Mouse (Mus musculus): ENCODE measurements around the gene Ano8. TPM values are rescaled to one million over a fixed set of nuclear protein-coding genes. Genes with fewer than 3 reads are reported as not detected.
"Not testable (repeated sequence)": the region's sequence is repeated elsewhere in the genome, so short reads cannot be mapped to it uniquely, and the experiment has no call there.

Gene Ano8
- polyA plus RNA-seq, 1 experiment from 2014 or later = 5.4 TPM

DNA sequence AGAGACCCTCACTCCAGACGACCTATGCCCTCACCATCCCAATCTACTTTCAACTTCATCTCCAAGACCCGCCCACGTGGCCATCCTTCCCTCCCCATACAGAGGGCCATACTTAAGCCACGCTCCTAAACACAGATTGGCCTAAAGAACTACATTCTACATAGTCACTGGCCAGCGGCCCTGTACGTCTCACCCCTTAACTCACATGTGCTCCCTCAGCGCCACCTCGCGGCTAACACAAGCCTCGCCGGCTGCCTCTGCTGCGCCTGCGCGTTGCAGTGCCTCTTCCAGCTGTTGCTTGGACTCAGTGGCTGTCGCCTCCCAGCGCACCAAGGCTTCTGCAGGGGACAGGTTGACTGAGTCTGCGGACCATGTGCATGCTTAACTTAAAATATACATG is 35.9 kb upstream of the Ano8 start:
- ATAC-seq (peak; percentile 80), DNase-seq (ENCODE audit: low spot score) (peak; percentile 88)
- H3K4me3 ChIP-seq (ENCODE audit: low read depth, low read length) = no peak overlapping the region
- H3K9me3 ChIP-seq (replicated peaks; ENCODE audit: control insufficient read depth, low read length) = no peaks in the 10 kb centered on the region
- H3K36me3 ChIP-seq (ENCODE audit: control insufficient read depth, insufficient read depth, low read length) = no peaks in the 10 kb centered on the region
- WGBS = 3% methylated on average over 17 of the region's 17 CpGs
- no peak overlapping the region for H3K4me2 ChIP-seq (ENCODE audit: low read length)
- H3K9ac ChIP-seq (ENCODE audit: low read length) = no peak overlapping the region
- no peaks in the 10 kb centered on the region for H3K4me1 ChIP-seq (ENCODE audit: control insufficient read depth, insufficient read depth, low read length)
- peaks cover 20% of the 10 kb centered on the region for H3K27me3 ChIP-seq (replicated peaks; ENCODE audit: control insufficient read depth, insufficient read depth, low read length)
- no peak overlapping the region for H3K27ac ChIP-seq (ENCODE audit: low read depth, low read length)

DNA sequence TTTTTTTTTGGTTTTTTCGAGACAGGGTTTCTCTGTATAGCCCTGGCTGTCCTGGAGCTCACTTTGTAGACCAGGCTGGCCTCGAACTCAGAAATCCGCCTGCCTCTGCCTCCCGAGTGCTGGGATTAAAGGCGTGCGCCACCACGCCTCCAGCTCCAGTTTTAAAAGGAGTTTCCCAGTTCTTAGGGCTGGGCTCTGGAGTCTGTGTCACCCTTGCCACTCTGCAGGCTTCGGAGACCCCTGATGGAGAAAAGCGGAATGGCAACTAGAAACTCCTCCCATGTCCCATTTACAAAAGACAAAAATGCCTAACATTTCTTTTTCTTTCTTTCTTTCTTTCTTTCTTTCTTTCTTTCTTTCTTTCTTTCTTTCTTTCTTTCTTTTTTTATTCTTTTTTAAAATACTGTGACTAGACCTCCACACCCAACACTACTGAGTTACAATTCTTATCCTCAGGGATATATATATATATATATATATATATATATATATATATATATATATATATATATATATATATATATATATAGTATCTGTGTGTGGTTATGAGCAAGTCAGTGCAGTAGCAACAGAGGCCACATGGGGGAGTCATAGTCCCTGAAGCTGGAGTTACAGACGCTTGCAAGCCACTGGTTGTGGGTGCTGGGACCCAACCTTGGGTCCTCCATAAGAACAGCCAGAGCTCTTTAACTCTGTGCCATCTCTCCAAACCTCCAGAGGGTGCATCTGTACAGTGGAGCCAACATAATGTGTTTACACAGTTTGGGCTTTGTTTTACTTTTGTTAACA is 33.5 kb upstream of the Ano8 start:
- not testable (repeated sequence) for H3K4me1 ChIP-seq (ENCODE audit: control insufficient read depth, insufficient read depth, low read length); H3K9me3 ChIP-seq (replicated peaks; ENCODE audit: control insufficient read depth, low read length); H3K4me3 ChIP-seq (ENCODE audit: low read depth, low read length); H3K4me2 ChIP-seq (ENCODE audit: low read length); ATAC-seq; H3K9ac ChIP-seq (ENCODE audit: low read length); H3K27me3 ChIP-seq (replicated peaks; ENCODE audit: control insufficient read depth, insufficient read depth, low read length); H3K27ac ChIP-seq (ENCODE audit: low read depth, low read length); H3K36me3 ChIP-seq (ENCODE audit: control insufficient read depth, insufficient read depth, low read length)
- DNase-seq (ENCODE audit: low spot score) = peak; percentile 83
- 34% methylated on average over 9 of the region's 10 CpGs for WGBS

DNA sequence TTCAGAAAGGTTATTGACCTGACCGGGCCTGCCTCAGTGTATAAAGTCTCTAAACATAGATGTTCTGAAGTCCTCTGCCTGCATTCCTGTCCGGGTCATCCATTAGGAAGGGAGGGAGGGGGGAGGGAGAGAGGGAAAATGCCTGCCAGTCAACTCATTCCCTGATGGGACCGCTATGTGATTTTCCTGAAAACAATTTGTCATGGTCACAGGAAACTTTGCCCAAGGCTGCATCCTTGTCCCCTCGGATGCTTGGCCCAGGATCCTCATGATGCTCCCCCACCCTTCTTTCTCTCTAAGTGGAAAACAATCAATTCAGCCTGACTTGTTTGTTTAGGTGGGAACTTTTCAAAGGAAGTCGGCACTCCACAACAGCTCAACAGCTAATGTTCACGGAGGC is 31.0 kb upstream of the Ano8 start:
- 45% methylated on average over 6 of the region's 6 CpGs for WGBS
- H3K27ac ChIP-seq (ENCODE audit: low read depth, low read length) = no peak overlapping the region
- ATAC-seq (no peak), DNase-seq (ENCODE audit: low spot score) (no peak)
- no peak overlapping the region for H3K9ac ChIP-seq (ENCODE audit: low read length)
- H3K4me3 ChIP-seq (ENCODE audit: low read depth, low read length) = no peak overlapping the region
- H3K9me3 ChIP-seq (replicated peaks; ENCODE audit: control insufficient read depth, low read length) = no peaks in the 10 kb centered on the region
- H3K4me2 ChIP-seq (ENCODE audit: low read length) = no peak overlapping the region
- no peaks in the 10 kb centered on the region for H3K27me3 ChIP-seq (replicated peaks; ENCODE audit: control insufficient read depth, insufficient read depth, low read length)
- H3K4me1 ChIP-seq (ENCODE audit: control insufficient read depth, insufficient read depth, low read length) = no peaks in the 10 kb centered on the region
- no peaks in the 10 kb centered on the region for H3K36me3 ChIP-seq (ENCODE audit: control insufficient read depth, insufficient read depth, low read length)

DNA sequence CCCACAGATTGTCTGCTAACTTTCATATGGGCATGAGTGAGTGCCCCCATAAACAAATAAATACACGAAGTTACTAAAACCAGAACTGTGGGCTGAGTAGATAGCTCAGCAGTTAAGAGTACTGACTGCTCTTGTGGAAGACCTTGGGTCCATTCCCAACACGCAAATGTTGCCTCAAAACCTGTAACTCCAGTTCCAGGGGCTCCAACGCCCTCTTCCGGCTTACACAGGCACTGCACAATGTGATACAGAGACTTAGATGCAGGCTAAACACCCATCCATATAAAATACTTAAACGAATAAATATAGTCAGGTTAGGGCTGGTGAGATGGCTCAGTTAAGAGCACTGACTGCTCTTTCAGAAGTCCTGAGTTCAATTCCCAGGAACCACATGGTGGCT is 29.3 kb upstream of the Ano8 start:
- ATAC-seq = no peak
- no peak for DNase-seq (ENCODE audit: low spot score)
- H3K4me2 ChIP-seq (ENCODE audit: low read length) = no peak overlapping the region
- no peak overlapping the region for H3K9ac ChIP-seq (ENCODE audit: low read length)
- 68% methylated on average over 5 of the region's 5 CpGs for WGBS
- no peak overlapping the region for H3K27ac ChIP-seq (ENCODE audit: low read depth, low read length)
- H3K36me3 ChIP-seq (ENCODE audit: control insufficient read depth, insufficient read depth, low read length) = no peaks in the 10 kb centered on the region
- no peaks in the 10 kb centered on the region for H3K4me1 ChIP-seq (ENCODE audit: control insufficient read depth, insufficient read depth, low read length)
- H3K9me3 ChIP-seq (replicated peaks; ENCODE audit: control insufficient read depth, low read length) = no peaks in the 10 kb centered on the region
- H3K27me3 ChIP-seq (replicated peaks; ENCODE audit: control insufficient read depth, insufficient read depth, low read length) = no peaks in the 10 kb centered on the region; the same call in 1 of the 2 replicates
- no peak overlapping the region for H3K4me3 ChIP-seq (ENCODE audit: low read depth, low read length)

DNA sequence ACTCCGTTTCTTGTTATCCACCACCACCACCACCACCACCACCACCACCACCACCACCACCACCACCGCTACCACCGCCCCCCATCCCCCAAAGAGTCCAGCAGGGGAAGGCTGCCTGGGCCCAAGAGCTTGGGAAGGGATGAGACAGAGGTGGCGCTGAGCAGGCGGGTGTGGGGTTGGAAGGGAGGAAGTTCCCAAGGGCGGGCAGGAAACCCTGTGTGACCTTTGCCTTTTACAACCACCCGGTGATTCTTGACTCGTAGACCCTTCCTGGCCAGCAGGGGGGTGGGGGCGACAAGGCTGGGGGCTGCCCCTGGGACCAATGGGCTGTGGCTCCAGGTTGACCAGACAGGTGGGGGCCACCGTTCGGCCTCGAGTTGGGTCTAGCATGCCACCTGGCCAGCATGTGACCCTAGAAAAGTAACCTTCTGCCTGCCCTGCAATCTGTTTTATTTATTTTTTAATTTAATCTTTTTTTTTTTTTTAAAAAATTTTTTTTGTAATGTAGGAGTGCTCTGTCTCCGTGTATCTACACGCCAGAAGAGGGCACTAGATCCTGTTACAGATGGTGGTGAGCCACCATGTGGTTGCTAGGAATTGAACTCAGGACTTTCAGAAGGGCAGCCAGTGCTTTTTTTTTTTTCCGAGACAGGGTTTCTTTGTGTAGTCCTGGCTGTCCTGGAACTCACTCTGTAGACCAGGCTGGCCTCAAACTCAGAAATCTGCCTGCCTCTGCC is 27.4 kb upstream of the Ano8 start:
- DNase-seq (ENCODE audit: low spot score) (no peak), ATAC-seq (no peak)
- no peak overlapping the region for H3K9ac ChIP-seq (ENCODE audit: low read length)
- no peaks in the 10 kb centered on the region for H3K36me3 ChIP-seq (ENCODE audit: control insufficient read depth, insufficient read depth, low read length)
- H3K27me3 ChIP-seq (replicated peaks; ENCODE audit: control insufficient read depth, insufficient read depth, low read length) = peaks cover 10% of the 10 kb centered on the region
- H3K27ac ChIP-seq (ENCODE audit: low read depth, low read length) = no peak overlapping the region
- no peak overlapping the region for H3K4me3 ChIP-seq (ENCODE audit: low read depth, low read length)
- no peak overlapping the region for H3K4me2 ChIP-seq (ENCODE audit: low read length)
- no peaks in the 10 kb centered on the region for H3K9me3 ChIP-seq (replicated peaks; ENCODE audit: control insufficient read depth, low read length)
- no peaks in the 10 kb centered on the region for H3K4me1 ChIP-seq (ENCODE audit: control insufficient read depth, insufficient read depth, low read length)
- 72% methylated on average over 15 of the region's 15 CpGs for WGBS

DNA sequence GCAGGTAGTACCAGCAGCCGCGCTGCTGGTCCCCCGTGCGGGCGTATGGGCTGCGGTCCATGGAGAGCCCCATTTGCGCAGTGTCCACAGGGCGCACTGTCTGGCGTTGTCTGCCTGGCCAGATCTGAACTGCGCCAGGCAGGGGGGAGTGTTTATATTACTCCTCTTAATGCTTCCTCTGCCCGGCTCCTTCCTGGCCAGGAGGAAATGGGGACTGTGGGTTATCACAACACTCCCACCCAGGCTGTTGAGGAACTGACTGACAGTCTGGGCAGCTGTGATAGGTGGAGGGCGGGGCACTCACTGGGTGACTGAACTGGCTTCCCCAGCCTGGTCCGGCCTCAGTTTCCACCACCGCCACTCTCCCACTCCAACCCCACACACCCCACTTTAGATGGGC is 25.9 kb upstream of the Ano8 start, which contains the start of gene Plvap:
Gene Plvap, minus strand, starts transcription at position 109 of the 400 bp plus-strand sequence.
- Histone ChIP-seq H3K27ac (ENCODE audit: low read depth, low read length) (no peak within 1 kb of the TSS), H3K9ac (ENCODE audit: low read length) (no peak within 1 kb of the TSS), H3K9me3 (replicated peaks; ENCODE audit: control insufficient read depth, low read length) (no peaks in the 10 kb centered on the region), H3K36me3 (ENCODE audit: control insufficient read depth, insufficient read depth, low read length) (no peaks in the 10 kb centered on the region), H3K4me3 (ENCODE audit: low read depth, low read length) (no peak within 1 kb of the TSS), H3K4me2 (ENCODE audit: low read length) (no peak within 1 kb of the TSS), H3K4me1 (ENCODE audit: control insufficient read depth, insufficient read depth, low read length) (no peaks in the 10 kb centered on the region), H3K27me3 (replicated peaks; ENCODE audit: control insufficient read depth, insufficient read depth, low read length) (peaks cover 25% of the 10 kb centered on the region)
- 82% methylated on average over 14 of the region's 14 CpGs for WGBS
- no peak for DNase-seq (ENCODE audit: low spot score)
- ATAC-seq = no peak

DNA sequence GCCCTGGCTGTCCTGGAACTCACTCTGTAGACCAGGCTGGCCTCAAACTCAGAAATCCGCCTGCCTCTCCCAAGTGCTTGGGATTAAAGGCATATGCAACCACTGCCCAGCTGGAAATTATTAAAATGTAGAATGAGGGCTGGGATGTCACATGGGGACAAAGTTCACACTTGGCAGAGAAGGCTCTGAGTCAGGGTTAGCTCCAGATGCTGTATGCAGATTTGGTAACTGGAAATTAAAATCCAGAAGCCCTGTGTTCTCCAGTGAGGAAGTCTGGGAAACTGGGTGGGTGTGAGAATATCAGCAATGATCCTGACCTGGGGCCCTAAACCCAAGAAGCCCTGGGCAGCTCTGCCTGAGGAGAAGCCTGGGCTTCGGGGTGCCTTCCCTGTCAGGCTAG is 23.6 kb upstream of the Ano8 start:
- peaks cover 32% of the 10 kb centered on the region for H3K27me3 ChIP-seq (replicated peaks; ENCODE audit: control insufficient read depth, insufficient read depth, low read length)
- 63% methylated on average over 2 of the region's 2 CpGs for WGBS

DNA sequence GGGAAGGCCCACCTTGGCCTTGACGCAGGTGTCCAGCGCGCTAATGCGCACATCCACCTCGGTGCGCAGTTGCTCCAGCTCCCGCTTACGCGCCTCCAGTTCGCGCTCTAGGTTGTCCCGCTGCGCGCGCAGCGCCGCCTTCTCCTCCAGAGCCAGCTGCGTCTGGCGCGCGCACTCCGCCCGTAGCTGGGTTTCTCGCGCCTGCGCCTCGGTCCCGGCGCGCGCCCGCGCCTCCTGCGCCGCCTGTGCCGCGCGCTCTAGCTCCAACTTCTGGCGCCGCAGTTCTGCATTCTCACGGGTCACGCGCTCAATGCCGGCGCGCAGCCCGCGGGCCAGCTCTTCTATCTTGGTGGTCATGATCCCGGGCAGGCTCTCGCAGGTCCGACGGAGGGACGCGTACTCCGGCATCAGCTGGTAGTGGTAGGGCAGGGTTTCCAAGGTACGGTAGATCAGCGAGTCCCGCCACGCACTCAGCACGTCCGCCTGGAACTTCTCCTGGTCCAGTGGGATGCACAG is 21.9 kb upstream of the Ano8 start:
- peak; percentile 90 for ATAC-seq
- peak; percentile 94 for DNase-seq (ENCODE audit: low spot score)
- H3K36me3 ChIP-seq (ENCODE audit: control insufficient read depth, insufficient read depth, low read length) = no peaks in the 10 kb centered on the region
- H3K9me3 ChIP-seq (replicated peaks; ENCODE audit: control insufficient read depth, low read length) = no peaks in the 10 kb centered on the region
- peak overlapping the region; percentile 45 for H3K9ac ChIP-seq (ENCODE audit: low read length)
- H3K27ac ChIP-seq (ENCODE audit: low read depth, low read length) = no peak overlapping the region
- peak overlapping the region; percentile 29 for H3K4me3 ChIP-seq (ENCODE audit: low read depth, low read length)
- H3K27me3 ChIP-seq (replicated peaks; ENCODE audit: control insufficient read depth, insufficient read depth, low read length) = peaks cover 32% of the 10 kb centered on the region
- 0% methylated on average over 59 of the region's 61 CpGs for whole genome bisulfite sequencing
- H3K4me2 ChIP-seq (ENCODE audit: low read length) = peak overlapping the region; percentile 56
- no peaks in the 10 kb centered on the region for H3K4me1 ChIP-seq (ENCODE audit: control insufficient read depth, insufficient read depth, low read length)

More for the DNA sequence above, 23.6 kb upstream of the Ano8 start:
- ATAC-seq (no peak), DNase-seq (ENCODE audit: low spot score) (no peak)
- no peak overlapping the region for H3K9ac ChIP-seq (ENCODE audit: low read length)
- no peak overlapping the region for H3K27ac ChIP-seq (ENCODE audit: low read depth, low read length)
- H3K4me3 ChIP-seq (ENCODE audit: low read depth, low read length) = no peak overlapping the region
- no peaks in the 10 kb centered on the region for H3K36me3 ChIP-seq (ENCODE audit: control insufficient read depth, insufficient read depth, low read length)
- H3K4me2 ChIP-seq (ENCODE audit: low read length) = no peak overlapping the region
- H3K9me3 ChIP-seq (replicated peaks; ENCODE audit: control insufficient read depth, low read length) = no peaks in the 10 kb centered on the region
- no peaks in the 10 kb centered on the region for H3K4me1 ChIP-seq (ENCODE audit: control insufficient read depth, insufficient read depth, low read length)

DNA sequence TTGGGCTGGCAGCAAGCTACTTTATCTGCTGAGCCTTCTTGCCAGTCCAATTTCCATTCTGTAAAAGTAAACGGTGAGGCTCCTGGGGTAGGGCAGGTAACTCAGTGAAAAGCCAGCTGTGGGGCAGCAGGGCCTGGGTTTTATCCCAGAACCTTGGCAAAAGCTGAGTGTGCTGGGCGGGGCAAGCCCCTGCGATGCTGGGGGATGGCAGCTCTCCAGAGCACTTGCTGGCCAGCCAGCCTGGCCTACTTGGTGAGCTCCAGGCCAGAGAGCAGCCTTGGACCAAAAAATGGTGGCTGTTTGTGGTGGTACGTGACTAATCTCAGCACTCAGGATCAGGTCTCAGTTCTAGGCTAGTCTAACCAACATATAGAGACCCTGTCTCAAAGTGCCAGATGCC is 20.2 kb upstream of the Ano8 start:
- Histone ChIP-seq H3K9ac (ENCODE audit: low read length) (no peak overlapping the region), H3K4me2 (ENCODE audit: low read length) (no peak overlapping the region), H3K9me3 (replicated peaks; ENCODE audit: control insufficient read depth, low read length) (no peaks in the 10 kb centered on the region), H3K36me3 (ENCODE audit: control insufficient read depth, insufficient read depth, low read length) (no peaks in the 10 kb centered on the region), H3K27ac (ENCODE audit: low read depth, low read length) (no peak overlapping the region), H3K4me3 (ENCODE audit: low read depth, low read length) (no peak overlapping the region), H3K27me3 (replicated peaks; ENCODE audit: control insufficient read depth, insufficient read depth, low read length) (peaks cover 32% of the 10 kb centered on the region), H3K4me1 (ENCODE audit: control insufficient read depth, insufficient read depth, low read length) (no peaks in the 10 kb centered on the region)
- DNase-seq (ENCODE audit: low spot score) = no peak
- ATAC-seq = no peak
- WGBS = 82% methylated on average over 4 of the region's 4 CpGs

Measured in forebrain, embryonic 14.5 days (tissue).